Mouse (Mus musculus): ENCODE measurements around the gene Sdk1.
A peak's percentile ranks its signal among the peaks of the same experiment; 100 is the strongest.

Gene Sdk1

DNA sequence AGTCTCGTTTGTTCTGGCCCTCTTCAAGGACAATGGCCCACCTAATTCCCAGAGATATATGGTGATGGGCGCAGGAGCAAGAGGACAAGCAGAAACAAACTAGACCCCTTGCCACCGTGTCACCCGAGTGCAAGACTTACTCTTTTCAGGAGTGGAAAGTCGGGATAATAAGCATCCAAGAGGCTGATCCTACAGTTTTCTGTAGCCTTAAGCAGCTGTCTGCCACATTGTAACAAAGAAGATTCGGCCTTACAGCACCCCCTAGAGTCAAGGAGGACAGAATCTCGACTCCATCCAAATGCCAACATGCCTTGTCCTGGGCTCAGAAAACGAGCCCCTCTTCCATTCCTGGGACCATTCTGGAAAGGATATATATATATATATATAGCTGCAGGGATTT is 669.6 kb downstream of the Sdk1 start:
- DNase-seq = no peak

DNA sequence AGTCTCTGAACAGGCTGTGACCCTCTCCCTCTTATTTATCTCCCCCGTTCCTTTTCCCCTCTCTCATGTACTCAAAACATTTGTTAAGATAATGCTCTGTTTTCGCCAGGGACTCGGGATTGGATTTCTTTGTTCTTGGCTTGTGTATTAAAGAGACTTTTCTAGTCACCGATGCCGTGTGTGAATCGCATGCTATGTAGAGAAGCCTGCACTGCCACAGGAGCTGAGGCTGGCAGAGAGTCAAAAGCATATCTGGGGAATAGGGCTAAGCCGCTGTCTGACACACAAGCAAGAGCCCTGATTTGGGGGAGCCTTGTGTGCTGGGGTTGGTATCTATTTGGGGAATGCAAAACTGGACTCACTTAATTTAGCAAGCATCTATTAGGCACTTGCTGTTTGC is 671.6 kb downstream of the Sdk1 start:
- no peak for DNase-seq

DNA sequence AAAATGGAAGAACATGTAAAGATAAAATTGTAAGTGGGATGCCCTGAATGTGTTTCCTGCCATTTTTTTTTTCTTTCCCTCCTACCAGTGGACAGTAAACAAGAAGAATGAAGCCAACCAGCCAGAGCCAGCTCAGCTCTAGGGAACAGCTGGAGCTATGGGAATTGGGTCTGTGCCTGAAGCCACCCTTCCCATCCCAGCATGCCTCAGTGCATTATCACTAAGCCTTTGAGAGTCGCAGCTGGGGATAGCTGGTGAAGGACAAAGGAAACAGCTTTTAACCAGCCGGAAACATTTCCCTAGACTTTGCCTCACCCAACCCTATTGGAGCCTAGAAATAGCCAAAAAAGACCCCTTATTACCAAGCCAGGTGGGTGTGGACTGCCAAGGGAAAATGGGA is 675.7 kb downstream of the Sdk1 start:
- DNase-seq = no peak

DNA sequence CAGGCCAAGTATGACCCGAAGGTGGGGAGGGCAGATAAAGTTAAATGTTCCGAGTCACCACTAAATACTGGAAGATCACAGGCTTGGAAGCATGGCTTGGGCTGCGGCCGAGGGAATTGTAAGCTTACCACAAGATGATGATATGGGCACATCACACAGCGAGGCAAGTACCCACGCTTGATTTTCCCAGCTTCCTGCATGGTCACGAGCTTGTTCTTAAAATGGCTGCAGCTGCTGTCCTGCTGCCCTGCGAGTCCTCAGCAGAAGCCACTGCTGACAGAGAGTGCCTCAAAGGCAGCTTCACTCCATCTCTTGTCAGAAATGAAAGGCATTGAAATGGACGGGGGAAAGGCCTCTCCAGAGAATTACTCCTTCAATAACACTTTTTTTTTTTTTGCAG is 697.7 kb downstream of the Sdk1 start:
- DNase-seq = no peak

DNA sequence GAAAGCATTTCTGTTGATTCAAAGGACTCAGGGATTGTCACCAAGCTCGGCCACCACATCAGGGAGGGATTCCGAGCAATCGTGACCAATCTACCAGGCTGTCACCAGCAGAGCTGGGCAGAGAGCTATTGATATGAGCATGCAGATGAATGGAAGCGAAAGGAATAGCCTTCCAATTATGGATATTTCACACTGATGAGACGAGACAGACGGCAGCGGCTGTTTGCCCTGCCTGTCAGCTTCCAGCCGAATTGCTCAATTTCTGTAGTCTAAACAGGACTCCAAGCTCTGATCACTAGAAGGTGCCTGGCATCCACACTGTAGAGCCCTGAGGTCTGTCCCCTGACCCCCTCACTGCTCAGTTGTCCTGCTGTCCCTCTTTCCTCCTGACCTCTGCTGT is 699.3 kb downstream of the Sdk1 start:
- no peak for DNase-seq

DNA sequence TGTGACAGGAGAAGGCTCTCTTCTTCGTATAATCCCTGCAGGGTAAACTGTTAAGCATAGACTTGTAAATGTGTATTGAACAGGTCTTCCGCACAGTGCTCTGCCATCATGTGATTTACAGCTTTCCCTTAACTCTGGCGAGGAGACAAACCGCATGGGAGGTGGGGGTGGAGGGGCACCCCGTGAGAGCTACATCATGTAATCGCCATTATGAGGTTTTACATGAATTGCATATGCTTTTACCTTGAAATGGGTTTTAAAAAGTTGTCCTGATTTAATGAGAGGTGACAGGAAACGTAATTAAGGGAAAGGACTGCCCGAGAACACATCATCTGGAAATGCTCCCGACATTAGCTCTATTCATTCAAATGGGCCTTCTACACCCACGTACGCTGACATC is 709.5 kb downstream of the Sdk1 start:
- DNase-seq = no peak

DNA sequence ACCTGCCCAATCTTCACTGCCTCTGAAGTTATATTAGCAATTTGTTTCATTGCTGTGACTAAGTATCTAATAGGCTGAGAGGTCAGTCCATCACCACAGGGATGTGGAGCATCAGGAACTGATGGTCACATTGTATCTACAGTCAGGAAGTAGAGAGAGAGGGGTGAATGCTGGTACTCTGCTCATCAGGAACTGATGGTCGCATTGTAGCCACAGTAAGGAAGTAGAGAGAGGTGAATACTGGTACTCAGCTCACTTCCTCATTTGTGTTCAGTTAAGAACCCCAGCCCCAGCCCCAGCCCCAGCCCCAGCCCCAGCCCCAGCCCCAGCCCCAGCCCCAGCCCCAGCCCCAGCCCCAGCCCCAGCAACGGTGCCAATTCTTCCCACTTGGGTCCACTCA is 711.0 kb downstream of the Sdk1 start:
- DNase-seq = no peak

DNA sequence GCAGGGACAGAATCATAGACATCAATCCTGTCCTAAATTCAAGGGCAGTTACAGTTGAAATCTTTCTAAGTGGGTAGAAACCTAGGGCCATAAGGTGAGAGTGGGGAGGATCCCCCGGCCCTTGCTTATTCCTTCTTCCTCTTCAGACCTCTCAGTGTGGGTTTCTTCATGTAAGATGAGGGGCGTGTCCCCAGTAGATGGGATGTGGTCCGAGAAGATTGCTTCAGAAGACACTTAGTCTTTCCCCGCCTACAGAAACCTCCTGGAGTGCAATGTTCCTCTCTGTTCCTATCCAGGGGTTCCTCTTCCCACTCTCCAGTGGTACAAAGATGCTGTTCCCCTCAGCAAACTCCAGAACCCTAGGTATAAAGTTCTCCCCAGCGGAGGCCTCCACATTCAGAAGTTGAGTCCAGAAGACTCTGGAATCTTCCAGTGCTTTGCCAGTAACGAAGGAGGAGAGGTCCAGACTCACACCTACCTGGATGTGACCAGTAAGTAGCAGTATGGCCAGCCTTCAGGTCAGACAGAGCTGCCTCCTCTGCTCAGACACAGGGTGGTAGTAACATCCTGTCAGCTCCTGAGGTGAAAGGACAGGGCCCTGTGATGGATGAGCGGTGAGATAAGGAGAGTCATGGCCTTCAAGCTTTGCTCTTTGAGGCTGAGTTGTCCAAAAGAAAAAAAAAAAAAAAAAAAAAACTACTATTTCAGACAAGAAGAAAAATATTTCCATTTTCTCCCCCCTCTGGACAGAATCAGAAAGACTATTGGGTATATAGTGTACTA is 711.6 kb downstream of the Sdk1 start:
- DNase-seq = no peak

DNA sequence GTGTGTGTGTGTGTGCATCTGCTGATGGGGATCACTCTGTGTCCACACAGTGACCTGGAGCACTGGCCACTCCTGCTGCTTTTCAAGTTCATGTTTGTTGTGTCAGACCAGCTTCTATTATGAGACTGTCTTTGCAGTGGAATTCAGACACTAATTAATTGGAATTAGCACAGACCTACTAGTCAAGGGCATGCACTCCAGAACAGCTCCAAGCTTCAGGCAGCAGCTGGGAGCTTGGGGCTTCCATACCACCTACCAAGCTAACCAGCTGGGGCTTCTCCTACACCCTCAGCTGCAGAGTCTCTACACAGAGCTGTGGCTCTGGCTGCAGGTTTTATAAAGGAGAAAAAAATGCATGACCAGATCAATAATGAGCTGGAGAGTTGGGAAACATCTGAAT is 729.8 kb downstream of the Sdk1 start:
- DNase-seq = no peak

DNA sequence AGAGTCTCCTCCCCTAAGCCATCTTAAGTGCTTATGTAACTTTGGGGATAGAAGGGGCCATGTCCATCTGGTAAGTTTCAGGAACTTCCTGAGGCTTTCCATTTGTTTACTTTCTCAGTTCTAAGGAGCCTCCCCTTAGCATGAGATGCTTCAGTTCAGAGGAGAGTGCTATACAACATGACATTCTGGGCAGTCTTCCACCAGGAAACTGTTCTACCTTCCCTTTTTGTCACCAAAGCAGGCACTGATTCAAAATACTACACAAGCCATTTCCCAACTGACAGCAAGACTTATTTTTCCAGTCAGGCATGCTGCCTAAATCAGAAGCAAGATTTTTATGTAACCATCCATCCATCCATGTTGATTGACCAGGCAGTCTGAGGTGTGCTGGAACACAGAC is 738.2 kb downstream of the Sdk1 start:
- no peak for DNase-seq

DNA sequence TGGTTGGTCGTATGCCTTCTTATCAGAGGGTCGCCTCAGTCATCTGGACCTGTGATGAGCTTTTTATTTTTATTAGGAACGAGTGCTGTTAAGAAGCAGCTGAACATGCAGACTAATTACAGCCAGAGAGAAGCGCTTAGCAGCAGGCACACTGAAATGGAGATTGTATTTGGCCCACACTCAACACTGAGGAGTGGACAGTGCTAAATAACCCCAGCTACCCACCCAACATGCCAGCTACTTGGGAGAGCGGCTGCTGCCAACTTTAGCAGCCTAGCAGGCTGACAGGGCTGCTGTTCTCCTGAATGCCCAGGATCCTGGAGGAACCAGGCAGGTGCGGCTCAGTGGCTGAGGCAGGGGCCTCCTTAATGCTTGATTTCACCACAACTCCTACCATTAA is 739.5 kb downstream of the Sdk1 start:
- no peak for DNase-seq

DNA sequence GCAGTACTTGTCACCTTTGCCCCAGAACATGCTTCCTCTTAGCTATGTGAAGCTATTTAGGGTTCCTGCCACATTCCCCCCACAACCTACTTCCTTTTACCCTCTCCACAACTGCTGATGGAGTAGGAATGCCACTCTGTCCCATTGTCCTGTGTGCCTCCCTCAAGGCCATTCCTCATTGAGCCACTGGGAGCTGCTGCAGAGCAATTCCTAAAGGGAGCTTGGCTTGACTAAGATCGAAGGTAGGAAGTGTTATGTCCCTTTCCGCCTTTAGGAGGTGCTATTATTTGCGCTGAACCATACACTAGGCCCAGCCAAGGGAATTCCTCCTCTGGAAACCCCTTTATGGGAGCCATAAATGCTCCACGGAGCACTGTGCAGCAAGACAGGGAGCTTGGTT is 743.0 kb downstream of the Sdk1 start:
- no peak for DNase-seq

DNA sequence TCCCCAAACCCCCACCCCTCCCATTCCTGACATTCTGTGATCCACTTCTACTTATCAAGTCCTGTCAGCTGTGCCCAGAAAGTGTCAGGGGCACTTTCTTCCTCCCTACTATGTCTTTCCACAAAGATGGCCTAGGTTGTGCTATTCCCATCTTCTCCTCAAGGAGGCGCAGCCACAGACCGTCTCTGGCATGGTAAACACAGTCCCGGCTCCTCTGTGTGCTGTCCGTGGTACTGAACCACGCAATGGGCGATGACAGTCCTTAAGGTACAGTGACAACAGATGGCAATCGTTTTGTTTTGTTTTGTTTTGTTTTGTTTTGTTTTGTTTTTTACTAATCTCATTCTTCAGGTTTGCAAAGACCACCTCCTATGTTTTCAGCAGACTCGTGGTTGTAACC is 743.7 kb downstream of the Sdk1 start:
- DNase-seq = peak; percentile 60 to 65

DNA sequence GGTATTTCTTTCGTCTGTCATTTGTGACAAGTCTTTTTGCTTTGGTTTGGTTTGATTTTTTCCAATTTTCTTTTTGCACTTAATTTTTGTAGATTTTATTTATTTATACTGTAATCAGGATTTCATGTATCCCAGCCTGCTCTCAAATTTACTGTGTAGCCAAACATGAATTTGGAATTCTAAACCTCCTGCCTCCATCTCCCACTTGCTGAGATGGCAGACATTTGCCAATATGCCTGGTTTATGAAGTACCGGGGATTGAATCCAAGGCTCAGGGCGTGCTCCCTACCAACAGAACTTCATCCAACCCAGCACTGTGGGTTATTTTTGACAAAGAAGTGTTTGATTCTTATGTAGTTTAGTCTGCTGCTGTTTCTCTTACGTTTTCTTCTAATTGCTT is 744.3 kb downstream of the Sdk1 start:
- no peak for DNase-seq

DNA sequence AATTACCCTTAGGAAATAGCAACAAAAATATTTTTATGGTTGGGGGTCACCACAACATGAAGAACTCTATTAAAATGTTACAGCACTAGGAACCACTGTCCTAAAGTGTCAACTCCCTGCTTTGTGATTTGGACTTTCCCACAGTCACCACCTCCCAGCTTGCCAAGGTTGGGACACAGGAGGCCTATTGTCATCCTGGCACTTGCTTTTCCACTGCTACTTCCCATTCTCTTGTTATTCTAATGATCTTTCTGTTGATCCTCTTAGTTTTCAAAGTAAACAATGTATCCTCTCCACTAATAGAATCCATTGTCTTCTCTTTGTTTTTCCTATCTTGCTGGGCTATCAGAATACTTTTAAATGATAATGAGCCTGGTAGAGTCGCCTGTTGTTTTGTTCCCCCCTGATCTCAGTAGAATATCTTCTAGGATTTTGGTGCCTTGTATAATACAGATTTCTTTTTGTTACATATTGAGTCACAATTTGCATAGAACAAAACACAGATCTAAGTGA is 746.1 kb downstream of the Sdk1 start:
- DNase-seq = no peak

DNA sequence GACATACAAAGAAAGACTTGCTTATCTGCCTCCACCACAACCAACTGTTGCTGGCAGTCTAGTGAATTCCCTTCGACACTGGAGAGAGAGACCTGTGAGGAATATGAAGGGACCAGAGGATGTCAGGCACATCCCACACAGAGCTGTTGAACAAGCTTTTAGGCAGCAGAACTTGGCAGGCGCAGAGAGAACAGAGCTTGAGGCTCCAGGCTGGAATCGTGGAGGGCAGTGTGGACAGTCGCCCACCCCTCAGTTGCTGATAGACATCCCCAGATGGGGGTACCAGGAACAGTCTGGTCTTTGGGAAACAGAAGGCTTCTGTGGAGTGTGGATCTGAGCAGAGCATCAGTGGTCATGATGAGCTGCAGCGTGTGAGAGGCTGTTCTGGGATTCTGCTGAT is 747.4 kb downstream of the Sdk1 start:
- DNase-seq = no peak

DNA sequence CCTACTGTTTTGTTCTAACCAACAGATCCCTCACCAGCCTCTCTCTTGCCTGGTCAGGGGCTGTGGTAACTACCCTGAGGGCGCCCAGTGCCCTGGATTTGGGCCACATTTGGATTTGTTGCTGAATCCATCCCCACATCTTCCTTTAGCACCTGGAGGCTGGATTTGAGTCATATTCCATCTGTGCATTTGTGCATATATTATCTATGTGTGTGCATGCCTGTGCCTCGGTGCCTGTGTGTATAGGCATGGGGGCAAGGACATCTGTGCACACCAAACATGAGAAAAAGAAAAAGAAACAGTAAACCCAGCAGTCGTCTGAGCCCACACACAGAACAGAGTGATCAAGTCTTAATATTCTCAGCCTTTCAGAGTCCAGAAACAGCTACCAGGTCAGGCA is 752.9 kb downstream of the Sdk1 start:
- DNase-seq = no peak

DNA sequence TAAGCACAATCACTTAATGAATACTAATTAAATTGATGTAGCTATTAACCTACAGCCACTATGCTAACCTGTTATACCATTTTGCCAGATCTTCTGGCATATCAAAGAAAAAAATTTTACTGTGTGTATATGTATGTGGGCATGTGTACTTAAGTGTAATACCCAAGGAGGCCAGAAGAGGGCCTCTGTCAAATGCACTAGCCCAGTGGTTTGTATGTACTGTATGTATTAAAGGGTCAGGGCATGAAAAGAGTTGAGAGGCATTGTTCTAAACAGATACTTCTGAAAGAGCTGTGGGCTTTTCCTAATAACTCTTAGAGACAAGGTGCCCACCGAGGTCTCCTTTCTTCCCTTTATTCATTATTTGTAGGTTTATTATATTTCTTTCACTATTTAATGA is 759.0 kb downstream of the Sdk1 start:
- no peak for DNase-seq

DNA sequence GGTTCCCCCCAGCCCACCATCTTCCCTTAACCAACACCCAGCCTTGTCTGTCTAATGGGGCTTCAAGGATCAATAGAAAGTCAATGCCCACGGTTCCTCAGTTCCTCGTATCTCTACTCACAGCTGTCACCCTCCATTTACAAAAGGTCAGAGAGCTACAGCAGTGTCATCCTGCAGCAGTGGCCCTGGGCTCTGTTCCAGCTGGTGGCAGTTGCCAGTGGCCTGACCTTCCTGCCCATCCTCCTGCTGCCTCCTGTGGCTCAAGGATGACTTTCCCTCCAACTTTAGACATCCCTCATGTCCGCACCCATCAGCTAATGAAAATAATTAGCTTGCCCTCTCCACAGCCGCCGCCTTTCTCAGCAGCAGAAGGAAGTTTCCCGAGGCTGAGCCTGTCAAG is 759.8 kb downstream of the Sdk1 start:
- DNase-seq = no peak

DNA sequence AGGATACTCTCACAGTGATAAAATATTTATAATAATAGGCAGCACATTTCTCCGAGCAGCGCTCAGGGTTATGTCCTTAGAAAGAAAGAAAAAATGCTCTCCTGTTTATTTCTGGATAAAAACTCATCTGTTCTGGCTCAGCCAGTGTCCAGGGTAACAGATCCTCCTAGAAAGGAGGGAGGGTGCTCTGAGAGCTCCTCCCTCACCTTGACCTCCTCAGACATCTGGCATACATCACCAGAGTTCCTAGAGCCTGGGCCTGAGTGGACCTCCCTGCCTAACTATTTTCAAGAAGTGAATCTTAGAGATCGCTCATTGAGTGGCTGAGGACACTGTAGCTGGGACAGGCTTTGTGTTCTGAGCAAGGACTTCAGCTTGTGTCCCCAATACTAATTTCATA is 760.7 kb downstream of the Sdk1 start:
- no peak for DNase-seq

DNA sequence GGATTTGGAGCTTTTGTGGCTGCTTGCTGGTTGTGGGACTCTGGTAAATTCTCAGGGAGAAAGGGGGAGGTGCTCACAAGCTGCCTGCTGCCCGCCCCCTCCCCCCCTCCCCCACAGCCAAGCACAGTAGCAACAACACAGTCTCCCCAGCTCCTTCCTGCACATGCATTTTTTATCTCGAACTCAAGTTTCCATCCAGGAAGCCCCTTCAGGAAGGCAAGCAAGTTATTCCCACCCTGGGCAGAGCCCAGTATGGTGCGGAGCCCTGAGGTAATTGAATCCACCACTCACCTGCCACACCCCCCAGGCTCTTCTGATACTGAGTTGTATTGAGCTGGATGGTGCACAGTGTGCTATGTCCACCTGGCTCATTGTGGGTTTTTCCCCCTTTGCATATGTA is 768.9 kb downstream of the Sdk1 start:
- no peak for DNase-seq

DNA sequence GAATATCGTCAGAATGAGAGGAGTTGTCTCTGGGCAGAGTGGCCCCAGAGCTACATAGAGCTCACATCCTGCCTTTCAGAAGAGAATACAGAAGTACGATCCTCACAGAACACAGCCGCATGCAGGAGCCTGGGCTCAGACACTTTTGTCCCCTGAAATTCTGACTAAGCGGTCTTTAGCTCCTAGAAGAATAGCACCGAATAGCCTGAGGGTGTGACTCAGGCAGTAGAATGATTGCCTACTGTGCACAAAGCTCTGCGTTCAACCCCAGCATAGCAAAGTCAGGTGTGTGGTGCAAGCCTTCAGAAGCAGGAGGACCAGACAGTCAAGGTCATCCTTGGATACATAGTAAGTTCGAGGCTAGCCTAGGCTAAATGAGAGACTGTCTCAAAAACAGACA is 775.7 kb downstream of the Sdk1 start:
- no peak for DNase-seq

DNA sequence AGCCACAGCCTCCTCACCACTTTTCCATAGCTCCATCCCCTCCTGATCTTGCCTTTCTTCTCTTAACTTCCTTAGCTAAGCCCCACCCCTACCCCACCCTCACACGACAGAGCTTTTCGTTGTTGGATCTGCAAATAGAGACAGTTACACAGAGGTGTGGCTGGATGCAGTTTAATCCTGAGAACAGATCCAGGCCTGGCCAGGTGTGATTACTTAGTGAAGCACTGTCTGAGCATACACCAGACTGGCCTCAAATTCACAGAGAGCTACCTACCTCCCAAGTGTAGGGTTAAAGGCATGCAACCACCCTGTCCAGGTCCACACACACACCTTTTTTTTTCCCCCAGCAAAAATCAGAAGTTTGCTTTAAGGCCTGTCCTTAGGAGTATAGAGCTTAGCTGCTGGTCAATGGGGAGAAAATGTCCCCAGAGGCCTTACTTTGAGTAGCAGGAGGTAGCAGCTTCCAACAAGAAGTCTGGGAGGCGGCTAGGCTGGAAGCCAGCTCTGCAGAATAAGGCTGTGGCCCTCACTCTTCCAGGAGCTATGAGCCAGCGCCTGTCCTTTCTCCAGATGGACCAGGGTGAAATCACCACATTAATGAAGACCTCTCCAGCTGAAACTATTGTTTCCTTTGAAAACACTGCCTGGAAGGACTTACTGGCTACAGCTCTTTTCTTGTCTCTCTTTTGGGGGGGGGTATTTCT is 781.7 kb downstream of the Sdk1 start:
- no peak for DNase-seq

DNA sequence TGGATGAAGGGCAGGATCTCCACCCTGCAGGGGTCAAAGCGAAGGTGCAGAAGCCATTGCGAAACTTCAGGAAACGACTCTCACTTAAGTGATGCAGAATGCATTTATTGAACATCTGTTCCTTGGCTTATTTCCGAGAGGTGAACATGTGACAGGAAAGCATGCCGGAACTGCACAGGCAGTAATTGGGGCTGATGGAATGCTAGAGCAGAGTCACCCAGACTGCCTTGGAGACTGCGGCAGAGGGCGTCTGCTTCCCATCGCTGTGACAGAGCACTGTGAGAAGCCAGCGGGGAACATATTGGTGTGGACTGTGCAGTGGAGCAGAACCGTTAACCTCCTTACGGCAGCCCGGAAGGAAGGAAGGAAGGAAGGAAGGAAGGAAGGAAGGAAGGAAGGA is 783.2 kb downstream of the Sdk1 start:
- no peak for DNase-seq

DNA sequence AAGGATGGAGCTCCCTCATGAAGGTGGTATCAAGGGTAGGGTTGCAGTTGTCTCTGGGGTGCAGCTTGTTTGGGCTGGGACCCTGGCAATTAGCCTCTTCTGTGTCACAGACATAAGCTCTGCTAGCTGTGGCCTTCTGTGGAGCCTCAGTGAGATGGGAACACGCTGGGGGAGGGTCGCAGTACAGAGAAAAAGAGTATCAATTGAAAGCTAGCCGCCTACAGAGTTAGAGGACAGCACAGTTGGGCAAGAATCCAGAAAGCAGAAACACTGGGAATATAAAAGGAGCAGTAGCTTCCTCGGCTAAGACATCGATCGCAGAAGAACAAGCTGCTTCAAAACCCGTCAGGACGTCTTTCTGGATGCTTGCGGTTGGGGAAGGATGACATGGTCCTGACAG is 795.2 kb downstream of the Sdk1 start:
- no peak for DNase-seq

All from B cell, adult 2 months (primary cell).